Mouse (Mus musculus) CD4-positive, CD25-positive, alpha-beta regulatory T cell, adult 2 months (primary cell): ENCODE measurements around the gene Mrps5.

Source experiments
- DNase-seq: peaks from one replicate; pipeline ENCODE4 v3.0.0-alpha.2; 2012; ENCODE audit warnings: low read depth, low spot score

Mrps5 gene

GRCm38 (mm10) chr2:127619311-127619710 is 32.3 kb downstream of the Mrps5 start:
- DNase-seq, result no peak

GRCm38 (mm10) chr2:127622065-127622464 is 35.0 kb downstream of the Mrps5 start:
- DNase-seq, result no peak

DNA sequence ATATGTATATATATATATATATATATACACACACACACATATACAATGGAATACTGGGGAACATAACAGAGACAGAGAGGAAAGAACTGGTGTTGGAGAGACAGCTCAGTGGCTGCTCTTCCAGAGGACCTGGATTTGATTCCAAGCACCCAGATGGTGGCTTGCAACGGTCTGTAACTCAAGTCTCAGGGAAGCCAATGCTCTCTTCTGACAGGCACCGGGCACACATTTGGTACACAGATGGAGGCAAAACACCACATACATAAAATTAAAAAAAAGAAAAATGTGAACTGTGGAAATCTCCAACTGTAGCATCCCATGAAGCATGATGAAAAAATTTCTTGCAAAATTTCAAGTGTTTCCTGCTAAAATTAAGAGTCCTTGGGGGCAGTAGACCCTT is 37.8 kb downstream of the Mrps5 start:
- no peak for DNase-seq

- no peak for DNase-seq
These were observed 38.6 kb downstream of the Mrps5 start for GRCm38 (mm10) chr2:127625659-127626058.

DNA sequence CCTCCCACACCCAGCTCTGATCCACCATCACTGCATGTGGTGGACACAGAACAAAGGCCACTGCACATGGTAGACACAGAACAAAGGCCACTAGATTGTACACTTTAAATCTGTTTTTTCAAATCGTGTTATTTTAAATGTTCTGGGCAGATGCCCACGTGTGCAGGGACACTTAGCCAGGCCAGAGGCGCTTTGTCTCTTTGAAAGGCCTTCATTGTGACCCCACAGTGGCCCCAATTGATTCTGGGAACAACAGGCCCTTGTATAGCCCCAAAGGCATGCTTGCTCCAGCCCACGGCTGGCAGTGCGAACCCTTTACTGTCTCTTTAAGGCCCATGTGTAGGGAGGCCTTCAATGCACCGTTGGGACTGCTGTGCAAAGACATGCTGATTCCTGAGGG is 40.3 kb downstream of the Mrps5 start:
- DNase-seq, result no peak

DNA sequence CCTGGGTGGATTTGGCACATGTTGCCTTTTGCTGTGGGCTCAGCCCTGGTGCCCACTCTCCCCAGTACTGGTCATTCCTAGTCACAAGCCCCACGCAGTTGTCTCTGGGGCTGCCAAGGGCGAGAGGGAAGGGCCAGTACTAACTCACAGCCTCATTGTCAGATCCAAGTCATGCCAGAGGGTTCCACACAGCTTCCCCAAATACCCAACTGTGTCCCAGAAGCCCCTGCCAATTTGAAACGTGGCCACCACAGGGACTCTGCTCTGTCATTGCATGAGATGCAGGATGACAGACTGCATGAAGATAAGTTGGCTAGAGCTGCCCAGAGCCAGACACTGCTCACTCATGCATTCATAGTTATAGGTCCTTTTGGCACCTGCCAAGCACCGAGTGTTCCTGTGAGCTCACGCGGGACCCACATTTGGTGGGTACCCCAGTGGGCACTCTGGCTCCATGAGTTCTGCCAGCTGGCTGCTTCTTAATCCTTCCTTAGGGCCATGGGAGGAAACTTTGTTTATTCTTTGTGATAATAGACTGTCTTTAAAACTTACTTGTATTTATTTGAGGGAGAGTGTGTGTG is 41.1 kb downstream of the Mrps5 start:
- DNase-seq, result no peak

GRCm38 (mm10) chr2:127632601-127633000 is 45.6 kb downstream of the Mrps5 start:
- DNase-seq, result no peak

GRCm38 (mm10) chr2:127635581-127635980 is 48.6 kb downstream of the Mrps5 start:
- no peak for DNase-seq

GRCm38 (mm10) chr2:127638973-127639372 is 52.0 kb downstream of the Mrps5 start:
- DNase-seq, result no peak

GRCm38 (mm10) chr2:127643728-127644704 is 57.0 kb downstream of the Mrps5 start:
- no peak for DNase-seq

- DNase-seq, result no peak
These were observed 59.9 kb downstream of the Mrps5 start for GRCm38 (mm10) chr2:127646875-127647274.

DNA sequence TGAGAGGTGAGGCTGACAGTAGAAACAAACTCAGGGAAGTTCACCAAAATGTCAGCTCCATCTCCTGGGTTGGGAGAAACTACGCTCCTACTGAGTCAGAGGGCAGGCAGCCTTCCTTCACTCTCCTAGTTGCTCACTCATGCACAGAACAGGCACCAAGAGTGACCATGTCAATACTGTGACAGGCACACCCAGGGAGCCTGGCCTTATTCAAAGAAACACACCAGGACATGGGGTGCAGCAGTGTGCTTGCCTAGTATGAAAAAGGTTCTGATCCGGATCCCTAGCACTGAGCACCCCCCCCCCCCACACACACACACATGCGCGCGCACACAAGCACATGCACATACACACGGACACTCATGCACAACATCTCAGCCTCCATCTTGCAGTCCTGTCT is 61.1 kb downstream of the Mrps5 start:
- DNase-seq, result no peak

- no peak for DNase-seq
These were observed 62.9 kb downstream of the Mrps5 start for GRCm38 (mm10) chr2:127649921-127650320.

DNA sequence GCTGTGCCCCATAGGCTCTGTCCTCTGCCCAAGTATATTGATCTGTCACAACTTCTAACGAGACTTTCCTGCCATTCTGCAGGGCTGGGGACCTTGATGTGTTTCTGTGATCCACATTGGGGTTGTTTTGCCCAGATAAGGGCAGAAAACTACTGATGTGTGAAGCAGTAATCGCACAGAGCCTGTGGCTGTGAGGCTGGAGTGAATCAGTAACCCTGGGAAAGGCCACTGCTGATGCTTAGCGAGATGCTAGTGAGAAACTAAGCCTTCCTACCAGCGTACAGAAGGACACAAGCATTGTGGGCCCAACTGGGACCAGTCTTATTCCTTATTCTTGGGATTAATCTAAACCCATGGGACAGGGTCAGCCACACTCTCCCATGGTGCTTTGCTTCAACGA is 64.6 kb downstream of the Mrps5 start:
- DNase-seq, result no peak

- no peak for DNase-seq
These were observed 65.3 kb downstream of the Mrps5 start for GRCm38 (mm10) chr2:127652335-127652734.

- no peak for DNase-seq
These were observed 65.8 kb downstream of the Mrps5 start for GRCm38 (mm10) chr2:127652805-127653204.

- DNase-seq, result no peak
These were observed 67.8 kb downstream of the Mrps5 start for GRCm38 (mm10) chr2:127654786-127655185.

DNA sequence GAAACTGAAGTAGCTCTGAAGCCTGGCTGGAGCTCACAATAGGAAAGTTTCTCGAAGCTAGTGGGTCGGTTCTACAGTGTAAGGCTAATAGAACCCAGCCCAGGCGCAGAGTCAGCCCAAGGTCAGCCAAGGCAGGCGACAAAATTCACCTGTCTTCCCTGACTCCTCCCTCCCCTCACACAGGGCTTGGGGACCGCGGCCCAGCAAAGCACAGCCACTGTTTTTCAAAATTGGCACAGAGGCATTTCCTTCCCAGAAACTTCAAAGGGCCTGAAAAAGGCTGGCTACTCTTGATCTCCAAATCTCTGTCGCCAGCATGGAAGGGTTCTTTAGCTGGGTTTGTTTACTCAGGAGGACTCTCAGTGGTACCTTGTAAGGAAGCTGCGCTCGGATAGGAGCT is 68.4 kb downstream of the Mrps5 start:
- no peak for DNase-seq

GRCm38 (mm10) chr2:127656086-127656720 is 69.2 kb downstream of the Mrps5 start, which contains the start of gene Mal:
Gene Mal, minus strand, starts transcription at chr2:127656695.
- DNase-seq, result no peak
